ENCODE assay signal across 9 mouse cellular contexts in genomic region chr10:79116125-79116849, GRCm38 (mm10). TPM values are rescaled to one million over a fixed set of nuclear protein-coding genes. Genes with fewer than 3 reads are reported as not detected.
DNase-seq lines count a peak whose midpoint lies in the region; ATAC-seq and TF ChIP-seq lines count a peak whose summit lies in the region.
"Had no signal": no experiment of that assay in that cellular context is flagged by ENCODE, and none has a peak within 500 bp of the region (broad histone marks: within the 10 kb centered on the region; RNA-seq: fewer than 3 reads in every experiment).

No protein-coding gene starts in this region.

- no peak overlapping the region for H3K4me3 ChIP-seq in embryonic facial prominence, embryonic 12.5 days
- H3K4me3 ChIP-seq in heart, postnatal 0 days (ENCODE audit: low read depth, low read length): no peak overlapping the region
- no peak overlapping the region for H3K4me3 ChIP-seq in lung, embryonic 14.5 days (ENCODE audit: low read depth, low read length)

- H3K4me1 ChIP-seq in embryonic facial prominence, embryonic 12.5 days: peaks cover 3% of the 10 kb centered on the region; the same call in 1 of the 2 replicates
- H3K4me1 ChIP-seq in heart, postnatal 0 days (ENCODE audit: control insufficient read depth, insufficient read depth): 0 out of 2 replicates have a peak, but pooled peaks cover 3% of the 10 kb centered on the region
- H3K4me1 ChIP-seq in lung, embryonic 14.5 days (ENCODE audit: insufficient read depth): peaks cover 3% of the 10 kb centered on the region; the same call in 1 of the 2 replicates

- no peak overlapping the region for H3K4me2 ChIP-seq in embryonic facial prominence, embryonic 12.5 days (replicated peaks)
- no peak overlapping the region for H3K4me2 ChIP-seq in heart, postnatal 0 days (ENCODE audit: low read depth, low read length)
- peak overlapping the region; percentile 29; the same call in 1 of the 2 replicates for H3K4me2 ChIP-seq in lung, embryonic 14.5 days

- TF ChIP-seq CTCF in heart, postnatal 0 days (IDR thresholded peaks at IDR 0.05; ENCODE audit: low read depth): peak; percentile 83
- peak; percentile 87 for TF ChIP-seq CTCF in lung, embryonic 14.5 days (IDR thresholded peaks at IDR 0.05; ENCODE audit: low read depth)

- no peak for TF ChIP-seq EP300 in heart, postnatal 0 days (IDR thresholded peaks at IDR 0.05; ENCODE audit: low read depth)

- H3K9ac ChIP-seq in embryonic facial prominence, embryonic 12.5 days: no peak overlapping the region
- no peak overlapping the region for H3K9ac ChIP-seq in heart, postnatal 0 days (replicated peaks; ENCODE audit: low read depth, low read length)
- H3K9ac ChIP-seq in lung, embryonic 14.5 days: no peak overlapping the region

- no peaks in the 10 kb centered on the region for H3K36me3 ChIP-seq in embryonic facial prominence, embryonic 12.5 days
- no peaks in the 10 kb centered on the region for H3K36me3 ChIP-seq in heart, postnatal 0 days (replicated peaks; ENCODE audit: control insufficient read depth, insufficient read depth, low read length)
- no peaks in the 10 kb centered on the region for H3K36me3 ChIP-seq in lung, embryonic 14.5 days (ENCODE audit: insufficient read depth)

- no peaks in the 10 kb centered on the region for H3K27me3 ChIP-seq in embryonic facial prominence, embryonic 12.5 days
- H3K27me3 ChIP-seq in heart, postnatal 0 days (ENCODE audit: control insufficient read depth, insufficient read depth, low read length): no peaks in the 10 kb centered on the region
- H3K27me3 ChIP-seq in lung, embryonic 14.5 days (ENCODE audit: insufficient read depth, low read length): no peaks in the 10 kb centered on the region

- ATAC-seq in embryonic facial prominence, embryonic 12.5 days (ENCODE audit: insufficient number of reproducible peaks, insufficient read depth, low FRiP score, low TSS enrichment): 0 out of 2 replicates have a peak, but pooled peaks have one; percentile 41
- peak; percentile 68 for ATAC-seq in heart, postnatal 0 days (ENCODE audit: insufficient read depth, low read depth)
- ATAC-seq in lung, embryonic 14.5 days (ENCODE audit: insufficient read depth): peak; percentile 92
- ATAC-seq in activated CD4-positive, CD25-positive, alpha-beta regulatory T cell, adult 4 months: no peak

- no peak overlapping the region for H3K27ac ChIP-seq in embryonic facial prominence, embryonic 12.5 days
- peak overlapping the region; percentile 76 for H3K27ac ChIP-seq in heart, postnatal 0 days (ENCODE audit: low read depth)
- peak overlapping the region; percentile 67; the same call in 1 of the 2 replicates for H3K27ac ChIP-seq in lung, embryonic 14.5 days (ENCODE audit: low read depth)

- 40% methylated on average over 4 of the region's 4 CpGs for WGBS in embryonic facial prominence, embryonic 12.5 days
- 23% methylated on average over 4 of the region's 4 CpGs for WGBS in heart, postnatal 0 days
- 18% methylated on average over 4 of the region's 4 CpGs for WGBS in lung, embryonic 14.5 days

- no peaks in the 10 kb centered on the region for H3K9me3 ChIP-seq in embryonic facial prominence, embryonic 12.5 days
- H3K9me3 ChIP-seq in heart, postnatal 0 days (replicated peaks; ENCODE audit: control insufficient read depth, low read length): no peaks in the 10 kb centered on the region
- H3K9me3 ChIP-seq in lung, embryonic 14.5 days (ENCODE audit: low read depth, low read length): no peaks in the 10 kb centered on the region

- DNase-seq in ES-CJ7 (ENCODE audit: low read depth, low spot score): peak; percentile 64
- peak; percentile 70 for DNase-seq in adrenal gland, postnatal 10 days
- peak; percentile 78 for DNase-seq in heart, postnatal 0 days (ENCODE audit: low spot score)
- peak; percentile 71 for DNase-seq in kidney, postnatal 14 days
- DNase-seq in lung, embryonic 14.5 days: peak; percentile 96
- peak; percentile 1 for DNase-seq in ovary, postnatal 10 days (ENCODE audit: low spot score)

RNA-seq across cellular contexts. Expression of gene 2610008E11Rik, which starts 18.9 kb away (rescaled TPM):
- 10 to 100 TPM; 12.5 to 17.9 TPM for total RNA-seq in adrenal gland, postnatal 10 days (2021)
- 45.3 and 48.9 TPM in 2 replicates for polyA plus RNA-seq in embryonic facial prominence, embryonic 12.5 days (2016; fragmentation: Nextera tagmentation; extraction: Ambion mirVana)
- 7.7 and 10.9 TPM in 2 replicates for total RNA-seq in heart, postnatal 0 days (2014; rRNA removed; ENCODE audit: low replicate concordance)
- 13.0 and 14.0 TPM in 2 replicates for polyA plus RNA-seq in heart, postnatal 0 days (2015; fragmentation: Nextera tagmentation; extraction: Ambion mirVana)
- polyA plus RNA-seq in lung, embryonic 14.5 days (2014; fragmentation: Nextera tagmentation; extraction: Ambion mirVana): 30.9 and 33.9 TPM in 2 replicates
- 10 to 100 TPM; 13.5 to 20.4 TPM for polyA plus RNA-seq in activated CD4-positive, CD25-positive, alpha-beta regulatory T cell, adult 4 months (2017; shearing (Covaris generic))

RNA-seq across cellular contexts. Expression of gene Vmn2r80, which starts 32.3 kb away (rescaled TPM):
- not detected for total RNA-seq in adrenal gland, postnatal 10 days (2021)
- not detected in 2 replicates for polyA plus RNA-seq in embryonic facial prominence, embryonic 12.5 days (2016; fragmentation: Nextera tagmentation; extraction: Ambion mirVana)
- not detected in 2 replicates for total RNA-seq in heart, postnatal 0 days (2014; rRNA removed; ENCODE audit: low replicate concordance)
- polyA plus RNA-seq in heart, postnatal 0 days (2015; fragmentation: Nextera tagmentation; extraction: Ambion mirVana): not detected in 2 replicates
- not detected in 2 replicates for polyA plus RNA-seq in lung, embryonic 14.5 days (2014; fragmentation: Nextera tagmentation; extraction: Ambion mirVana)
- polyA plus RNA-seq in activated CD4-positive, CD25-positive, alpha-beta regulatory T cell, adult 4 months (2017; shearing (Covaris generic)): not detected
- polyA plus RNA-seq: gonadal fat pad, adult 2 months had no signal

Comparison
In these comparisons a context has a peak if more than half of its experiments do, and no peak if none do; other contexts are left out.
1. DNase-seq: peak in every context shown above with its lines; median percentile 96 in lung, embryonic 14.5 days; 78 in heart, postnatal 0 days; 71 in kidney, postnatal 14 days; 70 in adrenal gland, postnatal 10 days; 64 in ES-CJ7; 1 in ovary, postnatal 10 days.